25 mouse cellular contexts compared by ENCODE assay signal in the genomic region with DNA sequence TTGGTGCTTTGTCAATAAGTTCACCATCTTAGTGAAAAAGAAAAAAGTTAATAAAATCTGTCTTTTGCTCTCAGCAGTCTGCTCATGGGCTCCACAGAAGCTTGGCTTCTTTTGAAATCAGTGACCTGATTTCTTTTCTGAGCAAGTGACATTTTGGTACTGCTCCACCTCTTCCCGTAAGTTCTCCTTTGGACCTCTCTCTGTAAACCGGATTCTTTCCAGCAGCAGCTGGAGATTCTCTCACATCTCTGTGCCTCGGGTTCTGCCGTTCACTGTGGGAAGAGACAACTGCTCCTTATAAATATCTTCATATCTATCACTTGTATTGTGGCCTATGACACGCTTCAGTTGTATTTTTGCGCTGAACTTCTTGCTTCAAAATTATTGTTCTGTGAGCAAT.
DNase-seq lines count a peak whose midpoint lies in the region; ATAC-seq lines count a peak whose summit lies in the region.
"Had no signal": no experiment of that assay in that cellular context is flagged by ENCODE, and none has a peak within 500 bp of the region (broad histone marks: within the 10 kb centered on the region; RNA-seq: fewer than 3 reads in every experiment).

No protein-coding gene starts in this region.

- H3K36me3 ChIP-seq in heart, embryonic 11.5 days (ENCODE audit: control insufficient read depth, insufficient read depth, low read length) = no peaks in the 10 kb centered on the region
- H3K36me3 ChIP-seq: embryonic facial prominence, embryonic 10.5 days; embryonic facial prominence, embryonic 15.5 days; forebrain, embryonic 12.5 days; heart, embryonic 12.5 days; kidney, embryonic 15.5 days; limb, embryonic 13.5 days; lung, embryonic 15.5 days; neural tube, embryonic 15.5 days had no signal

- DNase-seq in cerebellum, postnatal 25 days = peak; percentile 22 to 27
- no peak for DNase-seq in cerebellum, postnatal 4 days (ENCODE audit: low spot score in 2 of 2)
- peak; percentile 17 to 32 for DNase-seq in heart, adult 9 months (ENCODE audit: low spot score in 2 of 2)
- peak; percentile 44 for DNase-seq in adipocyte (ENCODE audit: low spot score)
- DNase-seq in brain, adult 2 months (ENCODE audit: low read depth, low spot score) = peak; percentile 53
- DNase-seq in ovary, postnatal 36 days (ENCODE audit: low spot score) = no peak
- DNase-seq: adrenal gland, adult 8-10 months; B cell, adult 2 months; kidney, adult 18-20 months; kidney, postnatal 25 days; midbrain, embryonic 14.5 days; right cerebral cortex, postnatal 25 days; spleen, adult 18-20 months; thymus, postnatal 25 days had no signal

- no peak overlapping the region for H3K9ac ChIP-seq in heart, embryonic 11.5 days (ENCODE audit: low read depth, low read length)
- H3K9ac ChIP-seq: embryonic facial prominence, embryonic 15.5 days; forebrain, embryonic 12.5 days; heart, embryonic 12.5 days; kidney, embryonic 15.5 days; limb, embryonic 13.5 days; lung, embryonic 15.5 days; neural tube, embryonic 15.5 days had no signal

- no peak overlapping the region for H3K4me3 ChIP-seq in heart, embryonic 11.5 days (ENCODE audit: low read depth, low read length)
- H3K4me3 ChIP-seq: embryonic facial prominence, embryonic 10.5 days; embryonic facial prominence, embryonic 15.5 days; forebrain, embryonic 12.5 days; heart, embryonic 12.5 days; kidney, embryonic 15.5 days; limb, embryonic 13.5 days; lung, embryonic 15.5 days; neural tube, embryonic 15.5 days had no signal

- no peaks in the 10 kb centered on the region for H3K27me3 ChIP-seq in heart, embryonic 11.5 days (ENCODE audit: control insufficient read depth, insufficient read depth, low read length)
- H3K27me3 ChIP-seq: embryonic facial prominence, embryonic 15.5 days; forebrain, embryonic 12.5 days; heart, embryonic 12.5 days; kidney, embryonic 15.5 days; limb, embryonic 13.5 days; lung, embryonic 15.5 days; neural tube, embryonic 15.5 days had no signal

- H3K9me3 ChIP-seq in heart, embryonic 11.5 days (replicated peaks; ENCODE audit: control insufficient read depth, low read length) = no peaks in the 10 kb centered on the region
- H3K9me3 ChIP-seq: embryonic facial prominence, embryonic 10.5 days; embryonic facial prominence, embryonic 15.5 days; forebrain, embryonic 12.5 days; heart, embryonic 12.5 days; kidney, embryonic 15.5 days; limb, embryonic 13.5 days; lung, embryonic 15.5 days; neural tube, embryonic 15.5 days had no signal

- WGBS in heart, embryonic 11.5 days (ENCODE audit: insufficient replicate concordance) = 85% methylated on average over 6 of the region's 6 CpGs

- H3K27ac ChIP-seq in heart, embryonic 11.5 days (ENCODE audit: low read depth, low read length) = no peak overlapping the region
- H3K27ac ChIP-seq: embryonic facial prominence, embryonic 10.5 days; embryonic facial prominence, embryonic 15.5 days; forebrain, embryonic 12.5 days; kidney, embryonic 15.5 days; limb, embryonic 13.5 days; lung, embryonic 15.5 days; neural tube, embryonic 15.5 days had no signal

- H3K4me1 ChIP-seq in heart, embryonic 11.5 days (ENCODE audit: control insufficient read depth, insufficient read depth, low read length) = no peaks in the 10 kb centered on the region
- H3K4me1 ChIP-seq: embryonic facial prominence, embryonic 10.5 days; embryonic facial prominence, embryonic 15.5 days; kidney, embryonic 15.5 days; lung, embryonic 15.5 days had no signal

- no peak for ATAC-seq in heart, embryonic 11.5 days (replicated peaks; ENCODE audit: insufficient number of reproducible peaks, low FRiP score, low TSS enrichment)
- ATAC-seq: hindbrain, embryonic 16.5 days had no signal

- H3K4me2 ChIP-seq in heart, embryonic 11.5 days = no peak overlapping the region
- H3K4me2 ChIP-seq: embryonic facial prominence, embryonic 15.5 days; forebrain, embryonic 12.5 days; heart, embryonic 12.5 days; kidney, embryonic 15.5 days; limb, embryonic 13.5 days; liver, embryonic 11.5 days; lung, embryonic 15.5 days; neural tube, embryonic 15.5 days had no signal

Comparison
In these comparisons a context has a peak if more than half of its experiments do, and no peak if none do; other contexts are left out.
1. DNase-seq: peak in cerebellum, postnatal 25 days (2 of 2), heart, adult 9 months (2 of 2), adipocyte (single experiment) and brain, adult 2 months (single experiment); none in cerebellum, postnatal 4 days (0 of 2) and ovary, postnatal 36 days (single experiment).